Mouse (Mus musculus): ENCODE data around the gene Pofut2. TPM values are rescaled to one million over a fixed set of nuclear protein-coding genes. Genes with fewer than 3 reads are reported as not detected.

Pofut2 gene
- polyA plus RNA-seq, 1 experiment from 2014 or later: 66.8 TPM

GRCm38 (mm10) chr10:77225995-77226688 is 32.9 kb upstream of the Pofut2 start:
- Histone ChIP-seq H3K27ac (ENCODE audit: low read depth, low read length) (peak overlapping the region; percentile 75), H3K27me3 (replicated peaks; ENCODE audit: control insufficient read depth, insufficient read depth, low read length) (no peaks in the 10 kb centered on the region), H3K9me3 (ENCODE audit: control insufficient read depth, low read length) (no peaks in the 10 kb centered on the region), H3K4me2 (peak overlapping the region; percentile 53), H3K4me3 (ENCODE audit: low read depth, low read length) (no peak overlapping the region), H3K9ac (ENCODE audit: low read depth, low read length) (0 out of 2 replicates have a peak overlapping the region, but pooled peaks have one; percentile 26), H3K4me1 (replicated peaks; ENCODE audit: control insufficient read depth, insufficient read depth, low read length) (peaks cover 61% of the 10 kb centered on the region), H3K36me3 (ENCODE audit: control insufficient read depth, insufficient read depth, low read length) (no peaks in the 10 kb centered on the region)
- 73% methylated on average over 8 of the region's 8 CpGs for WGBS
- DNase-seq (ENCODE audit: low spot score): no peak
- ATAC-seq (replicated peaks; ENCODE audit: low FRiP score): no peak

GRCm38 (mm10) chr10:77226691-77227367 is 32.2 kb upstream of the Pofut2 start:
- Histone ChIP-seq H3K9ac (ENCODE audit: low read depth, low read length) (no peak overlapping the region), H3K36me3 (ENCODE audit: control insufficient read depth, insufficient read depth, low read length) (no peaks in the 10 kb centered on the region), H3K4me2 (no peak overlapping the region), H3K9me3 (ENCODE audit: control insufficient read depth, low read length) (no peaks in the 10 kb centered on the region), H3K4me3 (ENCODE audit: low read depth, low read length) (no peak overlapping the region), H3K27me3 (replicated peaks; ENCODE audit: control insufficient read depth, insufficient read depth, low read length) (no peaks in the 10 kb centered on the region), H3K4me1 (replicated peaks; ENCODE audit: control insufficient read depth, insufficient read depth, low read length) (peaks cover 62% of the 10 kb centered on the region), H3K27ac (ENCODE audit: low read depth, low read length) (no peak overlapping the region; the same call in 1 of the 2 replicates)
- DNase-seq (ENCODE audit: low spot score) (no peak), ATAC-seq (replicated peaks; ENCODE audit: low FRiP score) (no peak)
- 67% methylated on average over 8 of the region's 8 CpGs for WGBS

GRCm38 (mm10) chr10:77227368-77227723 is 31.7 kb upstream of the Pofut2 start:
- Histone ChIP-seq H3K36me3 (ENCODE audit: control insufficient read depth, insufficient read depth, low read length) (no peaks in the 10 kb centered on the region), H3K4me2 (no peak overlapping the region), H3K9ac (ENCODE audit: low read depth, low read length) (no peak overlapping the region), H3K4me1 (replicated peaks; ENCODE audit: control insufficient read depth, insufficient read depth, low read length) (peaks cover 66% of the 10 kb centered on the region), H3K27ac (ENCODE audit: low read depth, low read length) (no peak overlapping the region), H3K9me3 (ENCODE audit: control insufficient read depth, low read length) (no peaks in the 10 kb centered on the region), H3K27me3 (replicated peaks; ENCODE audit: control insufficient read depth, insufficient read depth, low read length) (no peaks in the 10 kb centered on the region), H3K4me3 (ENCODE audit: low read depth, low read length) (no peak overlapping the region)
- no peak for ATAC-seq (replicated peaks; ENCODE audit: low FRiP score)
- no peak for DNase-seq (ENCODE audit: low spot score)
- whole genome bisulfite sequencing: 87% methylated on average over 6 of the region's 6 CpGs

GRCm38 (mm10) chr10:77229609-77230595 is 29.1 kb upstream of the Pofut2 start:
- Histone ChIP-seq H3K36me3 (ENCODE audit: control insufficient read depth, insufficient read depth, low read length) (no peaks in the 10 kb centered on the region), H3K9me3 (ENCODE audit: control insufficient read depth, low read length) (no peaks in the 10 kb centered on the region), H3K9ac (ENCODE audit: low read depth, low read length) (peak overlapping the region; percentile 37; the same call in 1 of the 2 replicates), H3K4me3 (ENCODE audit: low read depth, low read length) (no peak overlapping the region), H3K27me3 (replicated peaks; ENCODE audit: control insufficient read depth, insufficient read depth, low read length) (no peaks in the 10 kb centered on the region), H3K4me1 (replicated peaks; ENCODE audit: control insufficient read depth, insufficient read depth, low read length) (peaks cover 62% of the 10 kb centered on the region), H3K4me2 (no peak overlapping the region), H3K27ac (ENCODE audit: low read depth, low read length) (peak overlapping the region; percentile 13; the same call in 1 of the 2 replicates)
- DNase-seq (ENCODE audit: low spot score) (no peak), ATAC-seq (replicated peaks; ENCODE audit: low FRiP score) (no peak)
- 55% methylated on average over 13 of the region's 13 CpGs for WGBS

GRCm38 (mm10) chr10:77231861-77232755 is 26.9 kb upstream of the Pofut2 start:
- ATAC-seq (replicated peaks; ENCODE audit: low FRiP score): peak; percentile 94
- Histone ChIP-seq H3K4me1 (replicated peaks; ENCODE audit: control insufficient read depth, insufficient read depth, low read length) (peaks cover 55% of the 10 kb centered on the region), H3K4me2 (peak overlapping the region; percentile 63), H3K27ac (ENCODE audit: low read depth, low read length) (peak overlapping the region; percentile 85), H3K4me3 (ENCODE audit: low read depth, low read length) (no peak overlapping the region), H3K36me3 (ENCODE audit: control insufficient read depth, insufficient read depth, low read length) (no peaks in the 10 kb centered on the region), H3K27me3 (replicated peaks; ENCODE audit: control insufficient read depth, insufficient read depth, low read length) (no peaks in the 10 kb centered on the region), H3K9me3 (ENCODE audit: control insufficient read depth, low read length) (no peaks in the 10 kb centered on the region), H3K9ac (ENCODE audit: low read depth, low read length) (peak overlapping the region; percentile 41)
- DNase-seq (ENCODE audit: low spot score): peak; percentile 56
- WGBS: 37% methylated on average over 16 of the region's 16 CpGs

GRCm38 (mm10) chr10:77233230-77233629 is 25.8 kb upstream of the Pofut2 start:
- peak overlapping the region; percentile 41; the same call in 1 of the 2 replicates for H3K9ac ChIP-seq (ENCODE audit: low read depth, low read length)
- WGBS: 61% methylated on average over 1 of the region's 1 CpGs
- H3K9me3 ChIP-seq (ENCODE audit: control insufficient read depth, low read length): no peaks in the 10 kb centered on the region
- H3K4me3 ChIP-seq (ENCODE audit: low read depth, low read length): no peak overlapping the region
- H3K4me2 ChIP-seq: peak overlapping the region; percentile 63
- peak overlapping the region; percentile 85 for H3K27ac ChIP-seq (ENCODE audit: low read depth, low read length)
- no peaks in the 10 kb centered on the region for H3K27me3 ChIP-seq (replicated peaks; ENCODE audit: control insufficient read depth, insufficient read depth, low read length)
- no peaks in the 10 kb centered on the region for H3K36me3 ChIP-seq (ENCODE audit: control insufficient read depth, insufficient read depth, low read length)
- DNase-seq (ENCODE audit: low spot score) (no peak), ATAC-seq (replicated peaks; ENCODE audit: low FRiP score) (peak; percentile 67)
- H3K4me1 ChIP-seq (replicated peaks; ENCODE audit: control insufficient read depth, insufficient read depth, low read length): peaks cover 55% of the 10 kb centered on the region

GRCm38 (mm10) chr10:77234991-77235616 is 23.9 kb upstream of the Pofut2 start:
- Histone ChIP-seq H3K9ac (ENCODE audit: low read depth, low read length) (no peak overlapping the region), H3K9me3 (ENCODE audit: control insufficient read depth, low read length) (no peaks in the 10 kb centered on the region), H3K27ac (ENCODE audit: low read depth, low read length) (no peak overlapping the region), H3K4me3 (ENCODE audit: low read depth, low read length) (no peak overlapping the region), H3K4me2 (no peak overlapping the region), H3K4me1 (replicated peaks; ENCODE audit: control insufficient read depth, insufficient read depth, low read length) (peaks cover 46% of the 10 kb centered on the region), H3K27me3 (replicated peaks; ENCODE audit: control insufficient read depth, insufficient read depth, low read length) (no peaks in the 10 kb centered on the region), H3K36me3 (ENCODE audit: control insufficient read depth, insufficient read depth, low read length) (no peaks in the 10 kb centered on the region)
- DNase-seq (ENCODE audit: low spot score) (no peak), ATAC-seq (replicated peaks; ENCODE audit: low FRiP score) (no peak)
- WGBS: 68% methylated on average over 12 of the region's 12 CpGs

Measured in liver, embryonic 11.5 days (tissue).